Mouse (Mus musculus): Measurements from ENCODE around the gene Dmxl2.

The Dmxl2 gene

DNA sequence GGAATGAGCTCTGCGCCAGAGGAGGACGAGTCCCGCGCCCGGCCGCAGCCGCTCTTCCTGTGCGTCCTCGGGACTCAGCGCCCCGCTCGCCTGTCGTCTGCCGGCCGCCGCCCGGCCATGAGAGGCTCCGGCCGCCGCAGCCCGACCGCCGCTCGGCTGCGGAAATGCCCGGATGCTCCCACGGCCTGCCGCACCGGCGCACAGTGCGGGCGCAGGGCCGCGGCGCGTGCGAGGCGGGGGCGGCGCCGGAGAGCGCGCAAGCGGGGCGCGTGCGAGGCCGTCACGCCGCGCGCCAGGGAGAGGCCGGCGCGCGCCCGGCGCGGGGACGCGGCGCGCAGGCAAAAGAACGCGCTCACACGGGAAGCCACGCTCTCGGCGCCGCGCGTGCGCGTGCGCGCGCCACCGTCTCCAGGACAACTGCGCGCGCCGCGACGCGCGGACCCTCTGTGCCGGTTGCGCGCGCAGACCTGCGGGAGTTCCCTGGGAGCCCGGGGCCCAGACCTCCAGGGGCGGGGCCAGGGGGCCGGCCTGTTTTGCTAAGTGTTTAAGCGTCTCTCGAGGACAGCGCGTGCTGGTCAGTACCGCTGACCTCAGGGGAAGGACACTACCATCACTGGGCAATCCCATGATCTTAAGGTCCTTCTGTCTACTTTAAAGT, at the start of gene Dmxl2:
Gene Dmxl2 (minus strand): TSS at position 174 of the 658 bp plus-strand sequence.
- in situ Hi-C loops (cut with MboI, MseI): no loop called here

DNA sequence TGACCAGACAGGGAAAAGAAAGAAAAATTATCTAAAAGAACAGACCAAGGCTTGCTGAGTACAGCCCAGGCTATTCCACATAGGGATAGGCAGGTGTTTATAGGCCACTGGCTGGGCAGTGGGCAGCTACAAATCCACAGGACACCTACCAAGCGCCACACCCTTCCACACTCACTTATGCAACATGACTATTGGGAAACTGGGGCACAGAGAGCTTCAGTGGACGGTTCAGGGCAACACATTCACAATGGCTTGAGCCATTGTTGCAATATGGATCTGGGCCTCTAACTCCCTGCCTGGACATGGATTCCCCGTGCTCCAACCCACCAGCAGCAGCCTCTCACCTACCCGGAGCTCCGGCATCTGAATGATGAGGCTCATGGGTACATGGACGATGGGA, 48.0 kb upstream of the Dmxl2 start:
- in situ Hi-C loops (cut with MboI, MseI): no loop called here

DNA sequence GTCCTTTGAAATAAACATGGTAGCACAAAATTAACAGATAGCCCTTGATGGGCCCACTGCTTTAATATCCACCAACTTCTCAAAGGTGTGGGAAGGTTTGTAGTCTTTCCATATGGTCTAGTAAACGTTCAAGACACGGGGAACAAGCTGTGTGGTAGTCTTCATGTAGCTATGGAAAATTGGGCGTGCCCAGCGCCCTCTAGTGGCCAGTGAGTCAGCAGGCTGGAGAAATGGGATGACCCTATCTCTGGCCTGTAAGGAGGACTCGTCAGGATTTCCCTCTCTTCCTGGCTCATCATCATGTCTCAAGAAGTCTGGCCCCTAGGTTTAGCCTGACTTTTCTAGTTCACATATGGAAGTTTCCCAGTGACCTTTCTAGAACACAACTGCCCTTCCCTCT, 46.1 kb upstream of the Dmxl2 start:
- in situ Hi-C loops (cut with MboI, MseI): no loop called here

GRCm38 (mm10) chr9:54544954-54545315, 43.5 kb upstream of the Dmxl2 start:
- in situ Hi-C loops (cut with MboI, MseI): no loop called here

- in situ Hi-C loops (cut with MboI, MseI): no loop called here
Measured at GRCm38 (mm10) chr9:54544212-54544953, 43.0 kb upstream of the Dmxl2 start.

GRCm38 (mm10) chr9:54540801-54541200, 39.4 kb upstream of the Dmxl2 start:
- in situ Hi-C loops (cut with MboI, MseI): no loop called here

- in situ Hi-C loops (cut with MboI, MseI): loop anchor here (5.0 kb wide), 1 partner anchor 201 kb away; no protein-coding TSS in a partner anchor
Measured at GRCm38 (mm10) chr9:54538684-54539083, 37.3 kb upstream of the Dmxl2 start, which contains the start of gene Sh2d7. Gene Sh2d7 (plus strand): TSS chr9:54538984.

GRCm38 (mm10) chr9:54538244-54538643, 36.8 kb upstream of the Dmxl2 start:
- in situ Hi-C loops (cut with MboI, MseI): loop anchor here (5.0 kb wide), 1 partner anchor 201 kb away; no protein-coding TSS in a partner anchor

DNA sequence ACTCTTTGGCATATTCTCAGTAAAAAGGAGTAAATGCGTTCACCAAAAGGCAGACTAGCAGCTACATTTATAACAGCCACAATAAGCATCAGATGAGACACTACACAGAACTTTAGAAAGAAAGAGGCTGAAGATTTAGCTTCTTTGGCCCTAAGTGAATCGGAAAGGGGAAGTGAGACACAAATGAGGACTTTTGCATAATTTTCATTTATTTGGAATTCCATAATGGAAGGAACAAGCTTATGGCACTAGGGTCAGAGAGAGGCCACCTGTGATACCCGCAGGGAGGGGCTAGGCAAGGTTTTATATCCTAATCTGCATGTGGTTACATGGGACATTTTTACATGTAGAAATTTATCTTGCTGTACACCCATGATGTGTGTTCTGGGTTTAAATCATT, 36.1 kb upstream of the Dmxl2 start:
- in situ Hi-C loops (cut with MboI, MseI): loop anchor here (5.0 kb wide), 1 partner anchor 200 kb away; no protein-coding TSS in a partner anchor

DNA sequence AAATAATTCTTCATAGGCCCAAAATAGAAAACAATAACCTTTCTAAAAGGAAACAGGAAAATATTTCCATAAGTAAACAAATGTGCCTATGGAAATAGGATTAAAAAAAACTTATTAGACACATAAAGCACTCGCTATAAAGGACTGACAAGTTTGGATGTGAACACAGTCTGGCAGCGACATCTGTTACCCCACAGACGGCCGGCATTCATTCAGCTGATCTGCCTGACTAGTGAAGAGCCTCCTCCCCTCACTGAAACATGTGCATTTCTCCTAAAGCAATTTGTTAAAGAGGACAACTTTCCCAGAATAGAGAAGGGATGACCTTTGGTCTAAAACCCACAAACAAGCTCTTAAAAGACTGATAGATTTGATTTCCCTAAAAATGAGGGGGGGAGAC, 35.6 kb upstream of the Dmxl2 start:
- in situ Hi-C loops (cut with MboI, MseI): loop anchor here (5.0 kb wide), 1 partner anchor 200 kb away; no protein-coding TSS in a partner anchor

- in situ Hi-C loops (cut with MboI, MseI): loop anchor here (5.0 kb wide), 1 partner anchor 199 kb away; no protein-coding TSS in a partner anchor
Measured at GRCm38 (mm10) chr9:54536236-54536635, 34.8 kb upstream of the Dmxl2 start.

- in situ Hi-C loops (cut with MboI, MseI): no loop called here
Measured at GRCm38 (mm10) chr9:54533975-54534374, 32.5 kb upstream of the Dmxl2 start.

DNA sequence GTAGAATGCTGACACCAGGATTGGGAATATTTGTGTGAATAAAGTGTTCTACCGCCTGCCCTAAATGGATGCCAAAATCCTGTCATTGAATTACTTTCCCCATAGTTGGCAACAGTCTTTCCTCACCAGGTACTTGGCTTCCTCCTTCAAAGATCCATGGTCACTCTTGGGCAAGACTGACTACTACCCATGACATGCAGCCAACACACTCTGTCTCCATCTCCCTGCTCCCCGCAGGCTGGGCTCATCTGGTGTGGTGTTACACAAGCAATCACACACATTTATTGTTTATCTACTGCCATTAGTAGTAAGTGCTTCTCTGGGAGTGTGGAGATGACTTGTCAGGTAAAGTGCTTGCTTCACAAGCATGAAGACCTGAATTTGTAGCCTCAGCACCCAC, 31.5 kb upstream of the Dmxl2 start:
- in situ Hi-C loops (cut with MboI, MseI): no loop called here

DNA sequence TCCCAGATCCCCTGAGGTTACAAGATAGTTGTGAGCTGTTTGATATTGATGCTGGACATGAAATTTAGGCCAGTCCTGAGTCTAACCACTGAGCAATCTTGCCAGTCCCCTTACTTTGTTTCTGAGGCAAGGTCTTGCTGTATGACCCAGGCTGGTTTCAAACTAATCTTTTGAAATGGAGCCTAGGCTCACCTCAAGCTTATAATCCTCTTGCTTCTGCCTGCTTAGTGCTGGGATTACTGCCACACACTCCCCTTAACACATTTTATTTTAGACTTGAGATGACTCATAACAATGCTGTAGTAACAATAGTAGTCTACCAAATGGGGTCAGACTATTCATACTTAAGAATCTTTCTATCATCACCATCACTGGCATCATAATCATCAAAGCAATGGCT, 30.0 kb upstream of the Dmxl2 start:
- in situ Hi-C loops (cut with MboI, MseI): no loop called here

- in situ Hi-C loops (cut with MboI, MseI): no loop called here
Measured at GRCm38 (mm10) chr9:54530836-54531235, 29.4 kb upstream of the Dmxl2 start.

DNA sequence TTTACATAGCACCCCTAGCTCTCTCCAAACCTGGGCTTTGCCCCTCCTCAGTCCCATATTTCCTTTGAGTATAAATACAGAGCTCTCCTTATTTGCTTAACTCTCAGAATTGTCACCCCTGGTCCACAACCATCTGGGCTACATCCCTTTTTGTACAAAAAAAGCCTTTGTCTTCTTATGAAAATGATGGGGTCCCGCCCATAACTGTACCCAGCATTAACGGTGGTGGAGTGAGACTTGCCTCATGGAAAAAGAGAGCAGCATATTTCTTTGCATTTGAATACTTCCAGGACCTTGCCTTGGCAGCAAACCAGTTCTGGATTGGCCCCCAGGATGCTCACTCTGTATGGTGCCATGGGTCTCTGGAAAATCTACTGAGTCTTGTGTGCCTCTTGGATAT, 28.5 kb upstream of the Dmxl2 start:
- in situ Hi-C loops (cut with MboI, MseI): no loop called here

GRCm38 (mm10) chr9:54527694-54528093, 26.3 kb upstream of the Dmxl2 start:
- in situ Hi-C loops (cut with MboI, MseI): no loop called here

DNA sequence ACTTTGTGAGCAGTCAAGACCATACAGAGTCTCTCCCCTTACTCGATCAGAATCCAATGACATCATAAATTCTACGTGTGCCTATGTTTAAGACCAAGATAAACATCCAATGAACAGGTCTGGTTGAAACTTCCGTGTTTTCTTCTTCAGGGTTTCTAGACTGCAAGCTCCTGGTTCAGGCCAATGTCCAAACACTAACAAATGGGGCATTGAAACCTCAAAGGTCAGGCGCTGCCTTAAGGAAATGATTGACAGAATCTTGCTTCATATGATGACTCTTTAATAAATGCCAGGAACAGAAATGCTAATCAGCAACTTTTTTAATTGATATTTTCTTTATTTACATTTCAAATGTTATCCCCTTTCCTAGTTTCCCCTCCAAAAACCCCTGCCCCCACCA, 18.9 kb upstream of the Dmxl2 start:
- in situ Hi-C loops (cut with MboI, MseI): no loop called here

DNA sequence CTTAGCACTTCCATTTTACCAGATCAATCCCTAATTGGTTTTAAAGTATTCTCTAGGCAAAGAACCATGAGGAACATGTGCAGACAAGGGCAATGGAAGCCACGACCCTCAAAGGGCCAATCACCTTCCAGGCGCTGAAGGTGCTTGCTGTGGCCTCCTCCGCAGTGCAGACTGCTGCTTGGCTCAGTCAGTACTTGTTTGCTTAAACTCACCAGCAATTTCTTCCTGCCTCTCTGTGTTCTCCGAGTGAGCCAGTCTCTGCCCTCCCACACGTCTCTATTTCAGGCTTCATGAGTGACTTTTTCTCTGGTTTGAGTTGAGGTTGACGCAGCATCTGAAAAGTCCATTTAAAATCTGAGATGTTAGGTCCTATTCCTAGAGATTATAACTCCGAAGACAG, 17.5 kb upstream of the Dmxl2 start:
- in situ Hi-C loops (cut with MboI, MseI): no loop called here

- in situ Hi-C loops (cut with MboI, MseI): no loop called here
Measured at GRCm38 (mm10) chr9:54515991-54516390, 14.6 kb upstream of the Dmxl2 start.

DNA sequence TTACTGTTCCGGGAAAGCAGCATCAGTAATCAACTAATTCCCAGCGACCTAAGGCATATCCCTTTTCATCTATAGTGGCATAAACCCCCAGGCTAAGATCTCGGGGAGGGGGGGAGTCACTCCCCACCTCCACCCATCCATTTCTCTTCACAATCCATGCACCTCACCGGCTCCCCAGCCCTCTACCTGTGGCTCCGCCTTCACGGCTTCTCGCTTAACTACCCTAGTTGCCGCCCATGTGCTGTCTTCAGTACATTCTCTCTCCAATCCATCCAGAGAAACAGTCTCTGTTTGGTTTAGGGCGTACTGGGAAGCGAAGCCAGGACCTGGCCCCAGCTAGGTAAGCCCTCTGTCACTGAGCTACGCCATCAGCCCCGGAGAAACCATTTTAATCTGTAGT, 1.4 kb upstream of the Dmxl2 start:
- in situ Hi-C loops (cut with MboI, MseI): no loop called here

DNA sequence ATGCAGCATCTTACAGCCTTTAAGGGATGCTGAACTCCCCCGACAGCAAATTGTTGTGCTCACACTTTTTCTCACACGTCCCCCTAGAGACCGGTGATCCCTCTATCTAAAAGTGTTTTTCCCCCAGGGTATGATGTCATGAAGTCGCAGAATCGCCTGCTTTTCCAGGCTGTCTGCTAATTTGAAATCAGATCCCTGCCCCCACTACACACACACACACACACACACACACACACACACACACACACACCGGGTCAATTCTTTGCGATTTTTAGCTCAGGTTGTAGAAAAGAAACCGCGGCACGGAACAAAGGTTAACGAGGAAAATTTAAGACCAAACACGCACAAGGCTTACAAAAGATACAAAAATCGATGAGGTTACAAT, 677 bp upstream of the Dmxl2 start:
- in situ Hi-C loops (cut with MboI, MseI): no loop called here

DNA sequence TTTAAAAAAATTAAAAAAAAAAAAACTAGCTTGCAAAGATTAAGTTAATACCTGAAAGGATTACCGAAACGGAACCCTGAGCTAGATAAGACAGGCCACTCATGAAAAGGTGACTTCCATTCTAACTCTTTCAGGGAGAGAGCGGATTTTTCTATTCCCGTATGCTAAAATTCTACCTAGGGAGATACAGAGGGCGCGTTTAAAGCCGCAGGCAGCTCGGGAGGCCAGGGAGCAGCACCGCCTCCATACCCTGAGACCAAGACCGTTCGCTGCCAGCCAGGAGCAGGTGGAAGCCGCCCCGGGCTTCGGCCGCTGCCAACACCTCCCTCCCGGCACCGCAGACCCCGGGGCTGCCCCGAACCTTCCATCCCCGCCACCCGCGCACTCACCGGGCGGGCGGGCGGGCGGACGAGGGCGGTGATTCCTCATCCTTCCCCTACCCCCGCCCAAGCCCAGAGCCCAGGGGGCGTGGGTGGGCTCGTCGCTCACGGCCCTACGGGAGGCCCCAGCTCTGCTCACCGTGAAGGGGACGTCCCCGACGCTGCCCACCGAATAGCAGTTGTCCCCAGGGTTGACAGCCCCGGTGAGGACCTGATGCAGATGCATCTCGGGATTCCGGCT, 484 bp downstream of the Dmxl2 start:
- in situ Hi-C loops (cut with MboI, MseI): no loop called here
